Mouse (Mus musculus): ENCODE measurements around the gene Tmem138. TPM values are rescaled to one million over a fixed set of nuclear protein-coding genes. Genes with fewer than 3 reads are reported as not detected.
A peak's percentile ranks its signal among the peaks of the same experiment; 100 is the strongest.

Gene Tmem138
- 8.5 and 11.1 TPM in 2 replicates for polyA plus RNA-seq (2012; rRNA removed)

- WGBS: under 1% methylated on average over 44 of the region's 44 CpGs
- H3K4me3 ChIP-seq (replicated peaks; ENCODE audit: extremely low read depth, low read depth, low read length): peak within 1 kb of the TSS; percentile 87
Observed at GRCm38 (mm10) chr19:10576690-10577561, at the start of gene Tmem138, which contains the start of gene Cyb561a3. TSS of gene Tmem138 (minus strand) at chr19:10577362. TSS of gene Cyb561a3 (plus strand) at chr19:10577172.

GRCm38 (mm10) chr19:10608573-10609240, 31.5 kb upstream of the Tmem138 start:
- TF ChIP-seq POLR2A (IDR thresholded peaks at IDR 0.05; ENCODE audit: borderline replicate concordance, extremely low read depth, low read depth, low read length): no peak
- no peak for TF ChIP-seq CTCF (IDR thresholded peaks at IDR 0.05; ENCODE audit: insufficient read depth, low read length)
- no peak overlapping the region for H3K4me3 ChIP-seq (replicated peaks; ENCODE audit: extremely low read depth, low read depth, low read length)
- 66% methylated on average over 5 of the region's 5 CpGs for WGBS
- H3K4me1 ChIP-seq (ENCODE audit: control insufficient read depth, insufficient read depth, low read length): peaks cover 2% of the 10 kb centered on the region
- no peak for DNase-seq

More at GRCm38 (mm10) chr19:10576690-10577561, at the start of gene Tmem138, which contains the start of gene Cyb561a3:
- no peaks in the 10 kb centered on the region; the same call in 1 of the 2 replicates for H3K4me1 ChIP-seq (ENCODE audit: control insufficient read depth, insufficient read depth, low read length)
- peak; percentile 92 for DNase-seq
- TF ChIP-seq POLR2A (IDR thresholded peaks at IDR 0.05; ENCODE audit: borderline replicate concordance, extremely low read depth, low read depth, low read length): peak; percentile 91; the same call in 1 of the 2 replicates
- TF ChIP-seq CTCF (IDR thresholded peaks at IDR 0.05; ENCODE audit: insufficient read depth, low read length): peak; percentile 46; the same call in 1 of the 2 replicates

- TF ChIP-seq CTCF (IDR thresholded peaks at IDR 0.05; ENCODE audit: insufficient read depth, low read length): no peak
- no peak for TF ChIP-seq POLR2A (IDR thresholded peaks at IDR 0.05; ENCODE audit: borderline replicate concordance, extremely low read depth, low read depth, low read length)
- Histone ChIP-seq H3K4me1 (ENCODE audit: control insufficient read depth, insufficient read depth, low read length) (peaks cover 10% of the 10 kb centered on the region), H3K4me3 (replicated peaks; ENCODE audit: extremely low read depth, low read depth, low read length) (peak overlapping the region; percentile 95)
- 3% methylated on average over 20 of the region's 20 CpGs for WGBS
- no peak for DNase-seq
Observed at GRCm38 (mm10) chr19:10605901-10606622, 28.9 kb upstream of the Tmem138 start.

- peak; percentile 99 for DNase-seq
- TF ChIP-seq POLR2A (IDR thresholded peaks at IDR 0.05; ENCODE audit: borderline replicate concordance, extremely low read depth, low read depth, low read length) (peak; percentile 92), CTCF (IDR thresholded peaks at IDR 0.05; ENCODE audit: insufficient read depth, low read length) (0 out of 2 replicates have a peak, but pooled peaks have one; percentile 18)
- under 1% methylated on average over 49 of the region's 49 CpGs for whole genome bisulfite sequencing
- peak within 1 kb of the TSS; percentile 95 for H3K4me3 ChIP-seq (replicated peaks; ENCODE audit: extremely low read depth, low read depth, low read length)
- H3K4me1 ChIP-seq (ENCODE audit: control insufficient read depth, insufficient read depth, low read length): peaks cover 10% of the 10 kb centered on the region
Observed at GRCm38 (mm10) chr19:10605293-10605900, 28.2 kb upstream of the Tmem138 start, which contains the start of the genes Ddb1 and Tkfc. TSS of gene Ddb1 (plus strand) at chr19:10605327. TSS of gene Tkfc (minus strand) at chr19:10605654.

- 38% methylated on average over 3 of the region's 3 CpGs for WGBS
- H3K4me3 ChIP-seq (replicated peaks; ENCODE audit: extremely low read depth, low read depth, low read length): no peak overlapping the region
- peaks cover 10% of the 10 kb centered on the region for H3K4me1 ChIP-seq (ENCODE audit: control insufficient read depth, insufficient read depth, low read length)
- no peak for TF ChIP-seq POLR2A (IDR thresholded peaks at IDR 0.05; ENCODE audit: borderline replicate concordance, extremely low read depth, low read depth, low read length)
- TF ChIP-seq CTCF (IDR thresholded peaks at IDR 0.05; ENCODE audit: insufficient read depth, low read length): no peak
- DNase-seq: no peak
Observed at GRCm38 (mm10) chr19:10604534-10604933, 27.4 kb upstream of the Tmem138 start.

GRCm38 (mm10) chr19:10603660-10604523, 26.7 kb upstream of the Tmem138 start:
- TF ChIP-seq CTCF (IDR thresholded peaks at IDR 0.05; ENCODE audit: insufficient read depth, low read length): no peak
- no peak for TF ChIP-seq POLR2A (IDR thresholded peaks at IDR 0.05; ENCODE audit: borderline replicate concordance, extremely low read depth, low read depth, low read length)
- Histone ChIP-seq H3K4me1 (ENCODE audit: control insufficient read depth, insufficient read depth, low read length) (peaks cover 10% of the 10 kb centered on the region), H3K4me3 (replicated peaks; ENCODE audit: extremely low read depth, low read depth, low read length) (no peak overlapping the region)
- no peak for DNase-seq
- 80% methylated on average over 18 of the region's 18 CpGs for WGBS

GRCm38 (mm10) chr19:10602787-10603186, 25.6 kb upstream of the Tmem138 start:
- under 1% methylated on average over 9 of the region's 9 CpGs for WGBS
- Histone ChIP-seq H3K4me3 (replicated peaks; ENCODE audit: extremely low read depth, low read depth, low read length) (peak overlapping the region; percentile 51), H3K4me1 (ENCODE audit: control insufficient read depth, insufficient read depth, low read length) (peaks cover 10% of the 10 kb centered on the region)
- peak; percentile 70; the same call in 1 of the 2 replicates for TF ChIP-seq POLR2A (IDR thresholded peaks at IDR 0.05; ENCODE audit: borderline replicate concordance, extremely low read depth, low read depth, low read length)
- TF ChIP-seq CTCF (IDR thresholded peaks at IDR 0.05; ENCODE audit: insufficient read depth, low read length): peak; percentile 87
- DNase-seq: peak; percentile 86

All from lung, adult 2 months (tissue).